Mouse (Mus musculus) ES-Bruce4 (cell line): ENCODE measurements at regions not wholly inside any gene's neighbourhood (a gene's known extent, or its start where the extent isn't known, plus 50 kb on each side); places are given as distances from the start of the nearest gene placed in this dataset.

ENCODE experiments used
- CTCF ChIP-seq: IDR thresholded peaks from one replicate; pipeline ENCODE4 v1.8.1; 2011; ENCODE audit warnings: low read depth, low read length
- EP300 ChIP-seq: IDR thresholded peaks from 2 replicates; pipeline ENCODE4 v1.6.1; 2011; ENCODE audit warnings: low read depth, low read length; ENCODE audit not compliant: insufficient read depth
- POLR2A ChIP-seq: IDR thresholded peaks from one replicate; pipeline ENCODE4 v1.8.1; 2011; ENCODE audit warnings: low read length; ENCODE audit not compliant: insufficient read depth

GRCm38 (mm10) chr12:80003486-80003885, 109.3 kb downstream of the Zfp36l1 start:
- TF ChIP-seq CTCF (no peak), EP300 (no peak), POLR2A (no peak)
